Mouse (Mus musculus): ENCODE measurements around the gene Pex26. TPM values are rescaled to one million over a fixed set of nuclear protein-coding genes. Genes with fewer than 3 reads are reported as not detected.

The Pex26 gene
- total and polyA plus RNA-seq, 3 experiments = 6.9 to 9.9 TPM; not detected in 1

- no peak for DNase-seq (ENCODE audit: low read depth, low spot score)
- Histone ChIP-seq H3K9ac (ENCODE audit: control insufficient read depth, low read depth, low read length, poor library complexity, severe bottlenecking) (no peak overlapping the region), H3K27me3 (ENCODE audit: control insufficient read depth in 1 of 2, insufficient read depth in 2 of 2, low read length in 2 of 2) (no peaks in the 10 kb centered on the region; a peak in 1 of 4 replicates), H3K27ac (ENCODE audit: control insufficient read depth, low read depth, low read length) (no peak overlapping the region), H3K9me3 (replicated peaks; ENCODE audit: insufficient read depth, low read length) (no peaks in the 10 kb centered on the region), H3K79me2 (ENCODE audit: control insufficient read depth, insufficient read depth, low read length, poor library complexity) (no peaks in the 10 kb centered on the region), H3K4me1 (ENCODE audit: control insufficient read depth in 1 of 2, insufficient read depth in 2 of 2, low read length in 2 of 2) (peaks cover 6 to 22% of the 10 kb centered on the region in 2 experiments; a peak in 3 of 4 replicates), H3K4me3 (ENCODE audit: control insufficient read depth in 1 of 2, insufficient read depth in 1 of 2, low read depth in 2 of 2, low read length in 2 of 2) (no peak overlapping the region), H3K36me3 (ENCODE audit: control insufficient read depth in 1 of 2, insufficient read depth in 2 of 2, low read length in 2 of 2) (peaks cover 0 to 14% of the 10 kb centered on the region in 2 experiments; a peak in 2 of 4 replicates)
- no peak for TF ChIP-seq MEF2A (IDR thresholded peaks at IDR 0.05; ENCODE audit: extremely low read depth, insufficient replicate concordance, low read depth, low read length, poor library complexity, severe bottlenecking)
- TF ChIP-seq BHLHE40 (IDR thresholded peaks at IDR 0.05; ENCODE audit: borderline replicate concordance, low read depth, low read length) = no peak
- no peak for TF ChIP-seq MAX (IDR thresholded peaks at IDR 0.05; ENCODE audit: low read length)
- no peak for TF ChIP-seq JUND (IDR thresholded peaks at IDR 0.05; ENCODE audit: low read depth, low read length)
- TF ChIP-seq TBP (IDR thresholded peaks at IDR 0.05; ENCODE audit: low read depth, low read length) = no peak
- TF ChIP-seq ZNF384 (IDR thresholded peaks at IDR 0.05; ENCODE audit: low read depth, low read length) = no peak
- TF ChIP-seq SIN3A (IDR thresholded peaks at IDR 0.05; ENCODE audit: low read length) = no peak
- no peak for TF ChIP-seq ETS1 (IDR thresholded peaks at IDR 0.05; ENCODE audit: low read depth, low read length)
- no peak for TF ChIP-seq USF2 (IDR thresholded peaks at IDR 0.05; ENCODE audit: borderline replicate concordance in 1 of 2, insufficient read depth in 1 of 2, low read depth in 1 of 2, low read length in 2 of 2)
- no peak for TF ChIP-seq RCOR1 (IDR thresholded peaks at IDR 0.05; ENCODE audit: low read depth, low read length)
- no peak for TF ChIP-seq ELF1 (IDR thresholded peaks at IDR 0.05; ENCODE audit: low read depth, low read length)
- no peak for TF ChIP-seq TAL1 (IDR thresholded peaks at IDR 0.05; ENCODE audit: low read length)
- no peak for TF ChIP-seq POLR2AphosphoS2 (IDR thresholded peaks at IDR 0.05; ENCODE audit: low read length)
- TF ChIP-seq UBTF (IDR thresholded peaks at IDR 0.05; ENCODE audit: borderline replicate concordance, insufficient read depth, low read depth, low read length) = no peak
- no peak for TF ChIP-seq EP300 (IDR thresholded peaks at IDR 0.05; ENCODE audit: low read depth in 1 of 2, low read length in 2 of 2)
Measured at GRCm38 (mm10) chr6:121177118-121177708, 6.3 kb upstream of the Pex26 start.

GRCm38 (mm10) chr6:121178700-121179358, 4.6 kb upstream of the Pex26 start:
- Histone ChIP-seq H3K4me1 (ENCODE audit: control insufficient read depth in 1 of 2, insufficient read depth in 2 of 2, low read length in 2 of 2) (peaks cover 6 to 22% of the 10 kb centered on the region in 2 experiments), H3K27ac (ENCODE audit: control insufficient read depth, low read depth, low read length) (no peak overlapping the region), H3K79me2 (ENCODE audit: control insufficient read depth, insufficient read depth, low read length, poor library complexity) (no peaks in the 10 kb centered on the region; the same call in 1 of the 2 replicates), H3K27me3 (ENCODE audit: control insufficient read depth in 1 of 2, insufficient read depth in 2 of 2, low read length in 2 of 2) (no peaks in the 10 kb centered on the region; a peak in 1 of 4 replicates), H3K9ac (ENCODE audit: control insufficient read depth, low read depth, low read length, poor library complexity, severe bottlenecking) (0 out of 2 replicates have a peak overlapping the region, but pooled peaks have one; percentile 15), H3K36me3 (ENCODE audit: control insufficient read depth in 1 of 2, insufficient read depth in 2 of 2, low read length in 2 of 2) (peaks cover 0 to 17% of the 10 kb centered on the region in 2 experiments; a peak in 2 of 4 replicates), H3K9me3 (replicated peaks; ENCODE audit: insufficient read depth, low read length) (no peaks in the 10 kb centered on the region), H3K4me3 (ENCODE audit: control insufficient read depth in 1 of 2, insufficient read depth in 1 of 2, low read depth in 2 of 2, low read length in 2 of 2) (peak overlapping the region; percentile 32 to 34; a peak in 3 of 4 replicates)
- TF ChIP-seq NRF1 (IDR thresholded peaks at IDR 0.05; ENCODE audit: insufficient read depth, low read depth, low read length, poor library complexity, severe bottlenecking) = no peak
- TF ChIP-seq SIN3A (IDR thresholded peaks at IDR 0.05; ENCODE audit: low read length) = peak; percentile 54; the same call in 1 of the 2 replicates
- TF ChIP-seq SMC3 (IDR thresholded peaks at IDR 0.05; ENCODE audit: low read depth, low read length) = peak; percentile 95
- no peak for TF ChIP-seq ZKSCAN1 (IDR thresholded peaks at IDR 0.05; ENCODE audit: low read depth, low read length)
- no peak for TF ChIP-seq ZMIZ1 (IDR thresholded peaks at IDR 0.05; ENCODE audit: low read depth, low read length)
- TF ChIP-seq ZNF384 (IDR thresholded peaks at IDR 0.05; ENCODE audit: low read depth, low read length) = peak; percentile 85
- TF ChIP-seq HCFC1 (IDR thresholded peaks at IDR 0.05; ENCODE audit: low read depth, low read length) = 0 out of 2 replicates have a peak, but pooled peaks have one; percentile 21
- peak; percentile 33; the same call in 1 of the 2 replicates for TF ChIP-seq JUND (IDR thresholded peaks at IDR 0.05; ENCODE audit: low read depth, low read length)
- peak; percentile 69; the same call in 1 of the 2 replicates for TF ChIP-seq MAZ (IDR thresholded peaks at IDR 0.05; ENCODE audit: low read depth, low read length)
- peak; percentile 95 for TF ChIP-seq ZC3H11A (IDR thresholded peaks at IDR 0.05; ENCODE audit: low read depth, low read length)
- peak; percentile 93 for TF ChIP-seq RAD21 (IDR thresholded peaks at IDR 0.05; ENCODE audit: low read depth, low read length)
- no peak for TF ChIP-seq USF1 (IDR thresholded peaks at IDR 0.05; ENCODE audit: low read depth, low read length)
- peak; percentile 34 to 89 (median 66) for TF ChIP-seq CTCF (IDR thresholded peaks at IDR 0.05 in 2 of 3, conservative IDR thresholded peaks at IDR 0.05 in 1 of 3; ENCODE audit: control insufficient read depth in 1 of 3, insufficient read depth in 1 of 3, low read depth in 2 of 3, low read length in 3 of 3, poor library complexity in 1 of 3, severe bottlenecking in 1 of 3)
- TF ChIP-seq MYC (IDR thresholded peaks at IDR 0.05; ENCODE audit: low read depth, low read length) = peak; percentile 81
- peak; percentile 75 for DNase-seq (ENCODE audit: low read depth, low spot score)

Data from MEL (cell line).